Mouse (Mus musculus): ENCODE measurements around the gene Hipk4. TPM values are rescaled to one million over a fixed set of nuclear protein-coding genes. Genes with fewer than 3 reads are reported as not detected.

Hipk4 gene
- 3.5 and 3.6 TPM in 2 replicates for polyA plus RNA-seq (2015; fragmentation: Nextera tagmentation; extraction: Ambion mirVana)

DNA sequence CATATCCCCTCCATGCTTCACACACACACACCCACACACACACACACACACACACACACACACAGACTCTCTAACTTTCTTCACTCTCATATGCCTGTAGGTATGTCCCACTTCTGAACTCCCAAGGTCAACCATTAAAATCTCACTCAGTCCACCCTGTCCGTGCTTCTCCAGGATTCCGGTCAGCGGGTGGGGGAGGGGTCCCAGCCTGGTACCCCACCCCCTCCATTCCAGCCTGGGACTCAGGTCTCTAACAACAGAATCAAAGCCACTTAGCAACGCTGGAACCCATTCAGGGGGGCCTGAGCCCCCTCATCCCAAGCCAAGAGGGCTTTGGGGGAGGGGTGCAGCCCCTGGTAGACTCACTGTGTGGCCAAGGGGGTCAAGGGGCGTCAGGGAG, at the start of gene Hipk4:
Hipk4 (plus strand) TSS at position 301 of the 400 bp plus-strand sequence.

DNA sequence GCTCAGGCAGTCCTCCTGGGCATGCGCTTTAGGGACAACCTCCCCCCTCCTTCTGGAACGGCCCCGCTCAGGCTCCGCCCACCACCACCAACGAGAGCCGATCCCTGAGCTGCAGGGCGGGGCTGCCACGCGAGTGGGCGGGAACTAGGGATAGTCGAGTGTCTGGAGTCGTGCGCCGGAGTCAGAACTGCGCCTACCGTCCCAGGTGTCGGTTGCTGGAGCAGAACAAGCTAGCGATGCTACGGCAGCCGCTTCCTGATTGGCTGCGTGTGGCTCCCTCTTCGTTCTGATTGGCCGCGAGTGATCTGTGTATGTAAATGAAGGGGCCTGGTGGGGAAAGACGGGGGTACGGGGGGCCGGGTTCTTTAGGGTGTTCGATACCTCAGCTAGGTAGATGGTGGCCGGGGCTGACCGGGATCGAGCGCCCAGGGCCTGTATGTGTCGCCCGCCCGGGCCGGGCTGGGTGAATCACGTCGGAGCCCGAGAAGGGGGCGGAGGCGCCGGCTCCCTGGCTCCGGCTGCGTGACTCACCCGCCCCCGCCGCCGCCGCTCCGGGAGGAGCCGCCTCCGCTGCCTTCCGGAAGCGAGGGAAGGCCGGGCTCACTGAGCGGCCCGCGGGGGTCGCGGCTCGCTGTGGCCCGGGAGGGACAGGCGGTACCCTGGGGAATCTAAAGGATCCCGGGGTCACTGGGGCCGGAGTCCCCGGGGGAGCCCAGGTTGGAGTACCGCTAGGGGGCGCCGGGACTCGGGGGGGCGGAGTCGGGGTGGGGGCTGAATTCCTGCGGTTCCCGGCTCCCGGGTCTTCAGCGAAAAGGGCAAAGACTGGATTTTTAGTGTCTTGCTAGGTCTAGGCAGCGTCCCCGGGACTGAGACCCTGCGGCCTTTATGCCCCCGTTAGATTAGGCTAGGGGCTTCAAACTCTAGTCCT, 36.0 kb upstream of the Hipk4 start, which contains the start of gene Sertad1:
Sertad1 (plus strand) TSS at position 141 of the 928 bp plus-strand sequence.

DNA sequence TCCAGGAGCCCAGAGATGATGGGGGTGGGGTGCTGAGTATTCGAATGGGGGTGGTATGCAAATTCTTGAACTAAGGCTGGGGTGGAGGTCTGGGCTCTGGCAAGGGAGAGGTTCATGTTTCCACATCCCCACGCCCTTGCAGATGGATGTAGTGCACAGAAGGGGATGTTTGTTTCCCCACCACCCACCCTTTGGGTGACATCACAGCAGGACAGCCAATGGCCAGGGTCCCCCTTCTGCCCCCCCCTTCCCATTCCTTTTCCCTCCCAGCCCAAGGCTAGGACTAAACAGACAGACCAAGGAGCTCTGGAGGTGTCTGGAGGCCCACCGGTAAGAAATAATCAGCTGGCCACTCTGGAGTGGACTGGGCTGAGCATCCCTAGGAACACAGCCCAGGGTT, 24.0 kb upstream of the Hipk4 start, which contains the start of gene Prx:
Prx (plus strand) TSS at position 289 of the 400 bp plus-strand sequence.

DNA sequence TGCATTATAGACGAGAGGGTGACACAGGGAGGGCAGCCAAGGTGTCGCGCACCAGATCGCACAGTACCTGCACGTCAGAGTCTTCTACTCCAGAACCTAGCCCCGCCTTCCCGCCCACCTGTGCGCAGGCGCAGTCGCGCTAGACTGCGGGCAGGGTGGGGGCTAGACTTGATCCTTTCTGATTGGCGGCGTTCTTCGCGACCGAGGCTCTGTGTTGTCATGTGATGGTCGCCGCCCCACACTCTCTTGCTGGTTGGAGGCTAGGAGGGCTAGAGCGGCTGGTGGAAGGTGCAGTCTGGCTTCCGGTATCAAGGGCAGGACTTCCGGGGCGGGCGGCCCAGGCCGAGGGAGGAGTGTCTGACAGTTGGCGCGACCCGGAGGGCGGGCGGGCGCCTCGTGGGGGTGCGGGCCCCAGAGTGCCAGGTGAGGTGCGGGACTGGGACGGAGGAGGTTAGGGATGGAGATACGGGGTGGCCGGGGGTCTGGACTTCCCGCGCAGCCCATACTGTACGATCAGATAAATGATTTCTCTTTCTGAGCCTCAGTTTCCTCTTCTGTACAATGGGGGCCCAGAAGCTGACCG, 30.0 kb downstream of the Hipk4 start, which contains the start of the genes Pld3 and 2310022A10Rik:
Pld3 (minus strand) TSS at position 288 of the 583 bp plus-strand sequence.
2310022A10Rik (plus strand) TSS at position 303 of the 583 bp plus-strand sequence.

Other genes starting within 250 kb of the Hipk4 start
- gene Ltbp4, start 185.6 kb upstream of the Hipk4 start, polyA plus RNA-seq (2015; fragmentation: Nextera tagmentation; extraction: Ambion mirVana), result 11.5 and 15.6 TPM in 2 replicates
- 16.3 and 17.5 TPM in 2 replicates for gene Shkbp1, start 167.2 kb upstream of the Hipk4 start, polyA plus RNA-seq (2015; fragmentation: Nextera tagmentation; extraction: Ambion mirVana)
- not detected in 2 replicates for gene Gm20479, start 165.8 kb upstream of the Hipk4 start, polyA plus RNA-seq (2015; fragmentation: Nextera tagmentation; extraction: Ambion mirVana)
- gene Sptbn4, start 75.6 kb upstream of the Hipk4 start, polyA plus RNA-seq (2015; fragmentation: Nextera tagmentation; extraction: Ambion mirVana), result 4.6 and 4.8 TPM in 2 replicates
- gene Blvrb, start 75.3 kb upstream of the Hipk4 start, polyA plus RNA-seq (2015; fragmentation: Nextera tagmentation; extraction: Ambion mirVana), result 25.8 TPM in 2 replicates
- gene Sertad3, start 49.5 kb upstream of the Hipk4 start, polyA plus RNA-seq (2015; fragmentation: Nextera tagmentation; extraction: Ambion mirVana), result 7.0 and 7.1 TPM in 2 replicates
- gene Sertad1, start 36.4 kb upstream of the Hipk4 start, polyA plus RNA-seq (2015; fragmentation: Nextera tagmentation; extraction: Ambion mirVana), result 13.0 and 13.5 TPM in 2 replicates
- 11.1 and 14.5 TPM in 2 replicates for gene Prx, start 23.9 kb upstream of the Hipk4 start, polyA plus RNA-seq (2015; fragmentation: Nextera tagmentation; extraction: Ambion mirVana)
- 287 and 317 TPM in 2 replicates for gene Pld3, start 30.0 kb downstream of the Hipk4 start, polyA plus RNA-seq (2015; fragmentation: Nextera tagmentation; extraction: Ambion mirVana)
- 27.1 and 27.5 TPM in 2 replicates for gene 2310022A10Rik, start 30.0 kb downstream of the Hipk4 start, polyA plus RNA-seq (2015; fragmentation: Nextera tagmentation; extraction: Ambion mirVana)
- gene Akt2, start 68.3 kb downstream of the Hipk4 start, polyA plus RNA-seq (2015; fragmentation: Nextera tagmentation; extraction: Ambion mirVana), result 46.8 and 47.0 TPM in 2 replicates
- 171 and 182 TPM in 2 replicates for gene Ttc9b, start 130.6 kb downstream of the Hipk4 start, polyA plus RNA-seq (2015; fragmentation: Nextera tagmentation; extraction: Ambion mirVana)
- 27.5 and 30.3 TPM in 2 replicates for gene Map3k10, start 151.3 kb downstream of the Hipk4 start, polyA plus RNA-seq (2015; fragmentation: Nextera tagmentation; extraction: Ambion mirVana)
- 9.3 and 9.7 TPM in 2 replicates for gene Zfp607b, start 166.1 kb downstream of the Hipk4 start, polyA plus RNA-seq (2015; fragmentation: Nextera tagmentation; extraction: Ambion mirVana)
- gene Zfp60, start 208.1 kb downstream of the Hipk4 start, polyA plus RNA-seq (2015; fragmentation: Nextera tagmentation; extraction: Ambion mirVana), result 44.0 and 44.3 TPM in 2 replicates

All from neural tube, postnatal 0 days (tissue).